Mouse (Mus musculus): ENCODE data around the gene Retreg1.

DNA sequence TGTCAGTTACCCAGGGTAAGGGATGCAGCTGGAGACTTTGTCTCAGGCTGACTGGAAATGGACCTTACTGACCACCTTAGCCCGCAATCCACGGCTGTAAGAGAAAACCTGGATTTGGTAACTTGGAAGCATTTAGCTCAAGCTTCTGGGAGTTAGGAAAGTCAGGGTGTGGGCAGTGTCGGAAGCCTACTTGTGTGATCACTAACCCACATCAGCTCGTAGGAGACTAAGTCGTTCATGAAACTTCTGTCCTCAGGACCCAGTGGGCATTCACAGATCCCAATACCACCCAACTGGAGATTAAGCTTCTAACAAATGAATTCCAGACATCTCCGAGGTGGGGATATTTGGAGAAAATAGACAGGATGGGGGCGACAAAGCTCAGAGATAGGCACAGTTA, 91.4 kb downstream of the Retreg1 start:
- TF ChIP-seq MXI1 (IDR thresholded peaks at IDR 0.05; ENCODE audit: low read depth, low read length) (no peak), POLR2A (IDR thresholded peaks at IDR 0.05; ENCODE audit: low read depth, low read length) (no peak), EP300 (IDR thresholded peaks at IDR 0.05; ENCODE audit: low read length) (no peak), CTCF (conservative IDR thresholded peaks at IDR 0.05 in 1 of 2, IDR thresholded peaks at IDR 0.05 in 1 of 2; ENCODE audit: low read depth in 2 of 2, low read length in 2 of 2) (no peak), JUND (conservative IDR thresholded peaks at IDR 0.05; ENCODE audit: low read depth, low read length) (no peak), HCFC1 (IDR thresholded peaks at IDR 0.05; ENCODE audit: low read depth, low read length) (no peak), TBP (conservative IDR thresholded peaks at IDR 0.05; ENCODE audit: low read depth, low read length) (no peak)
